Mouse (Mus musculus): ENCODE measurements around the gene Ralb.

DNA sequence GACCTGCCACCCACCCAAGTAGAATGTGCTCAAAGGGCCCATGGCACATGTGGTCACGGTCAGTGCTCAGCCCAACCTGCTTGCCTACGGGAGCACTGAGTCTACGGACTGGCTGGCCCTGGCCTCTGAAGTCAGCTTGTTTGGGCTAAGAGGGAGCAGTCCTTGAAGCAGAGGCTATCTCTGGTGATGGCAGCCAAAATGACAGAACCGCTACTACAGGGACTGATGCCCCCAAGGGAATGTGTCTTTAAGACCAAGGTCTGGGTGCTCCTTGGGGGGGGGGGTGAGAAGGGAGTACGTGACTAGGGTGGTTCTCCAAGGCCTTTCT is 47.1 kb downstream of the Ralb start:
- TF ChIP-seq USF1 (IDR thresholded peaks at IDR 0.05; ENCODE audit: low read depth) (no peak), POLR2A (IDR thresholded peaks at IDR 0.05; ENCODE audit: insufficient read length, low read depth) (no peak), POLR2AphosphoS2 (IDR thresholded peaks at IDR 0.05; ENCODE audit: insufficient read length, low read depth) (no peak), MYOD1 (IDR thresholded peaks at IDR 0.05; ENCODE audit: control insufficient read depth in 1 of 3, insufficient read length in 2 of 3, low read depth in 2 of 3) (no peak), MAX (IDR thresholded peaks at IDR 0.05; ENCODE audit: low read depth) (no peak), TCF12 (IDR thresholded peaks at IDR 0.05; ENCODE audit: insufficient read depth, poor library complexity, severe bottlenecking) (no peak), SRF (IDR thresholded peaks at IDR 0.05; ENCODE audit: control insufficient read depth, insufficient read length, low read depth) (no peak), E2F4 (IDR thresholded peaks at IDR 0.05; ENCODE audit: insufficient read depth) (no peak)

All from myocyte (in vitro differentiated cells).